Mouse (Mus musculus) testis, adult 2 months (tissue): Measurements from ENCODE around the gene Ccdc171. TPM values are rescaled to one million over a fixed set of nuclear protein-coding genes. Genes with fewer than 3 reads are reported as not detected.

Experiments used
- H3K27ac ChIP-seq: fragments of 200-500 bp; 2 replicates; pipeline ENCODE4 v1.5.1; 2012; ENCODE audit warnings: low read depth, low read length; ENCODE audit not compliant: control insufficient read depth, insufficient read depth
- H3K27me3 ChIP-seq: fragments of 200-500 bp; 2 replicates; pipeline ENCODE4 v1.6.1; 2012; ENCODE audit warnings: mild to moderate bottlenecking, low read length, moderate library complexity; ENCODE audit not compliant: control insufficient read depth, insufficient read depth
- H3K36me3 ChIP-seq: fragments of 200-500 bp; 2 replicates; pipeline ENCODE4 v1.6.1; 2012; ENCODE audit warnings: mild to moderate bottlenecking, low read length; ENCODE audit not compliant: control insufficient read depth, insufficient read depth
- H3K4me1 ChIP-seq: fragments of 200-500 bp; 2 replicates; pipeline ENCODE4 v1.6.1; 2012; ENCODE audit warnings: low read length; ENCODE audit not compliant: control insufficient read depth, insufficient read depth
- H3K4me3 ChIP-seq: fragments of 200-500 bp; 2 replicates; pipeline ENCODE4 v1.5.1; 2012; ENCODE audit warnings: low read depth, mild to moderate bottlenecking, low read length, moderate library complexity, mixed read lengths; ENCODE audit not compliant: control insufficient read depth
- CTCF ChIP-seq: fragments of 200-500 bp; IDR thresholded peaks from 2 replicates; pipeline ENCODE4 v1.5.1; 2012; ENCODE audit warnings: low read depth, mild to moderate bottlenecking, inconsistent platforms, low read length, moderate library complexity; ENCODE audit not compliant: control insufficient read depth, insufficient read depth, insufficient replicate concordance
- POLR2A ChIP-seq: fragments of 200-500 bp; IDR thresholded peaks from 2 replicates; pipeline ENCODE4 v1.6.1; 2012; ENCODE audit warnings: low read depth, mild to moderate bottlenecking, inconsistent platforms, low read length, moderate library complexity; ENCODE audit not compliant: control insufficient read depth
- polyA plus RNA-seq: library from polyadenylated mRNA; depleted of rRNA; stranded (reverse); fragments of >200 nt; gene quantifications from 2 replicates; pipeline ENCODE4 v1.2.3, GENCODE M21; 2012

The Ccdc171 gene
- polyA plus RNA-seq, 1 experiment = 17.0 TPM

DNA sequence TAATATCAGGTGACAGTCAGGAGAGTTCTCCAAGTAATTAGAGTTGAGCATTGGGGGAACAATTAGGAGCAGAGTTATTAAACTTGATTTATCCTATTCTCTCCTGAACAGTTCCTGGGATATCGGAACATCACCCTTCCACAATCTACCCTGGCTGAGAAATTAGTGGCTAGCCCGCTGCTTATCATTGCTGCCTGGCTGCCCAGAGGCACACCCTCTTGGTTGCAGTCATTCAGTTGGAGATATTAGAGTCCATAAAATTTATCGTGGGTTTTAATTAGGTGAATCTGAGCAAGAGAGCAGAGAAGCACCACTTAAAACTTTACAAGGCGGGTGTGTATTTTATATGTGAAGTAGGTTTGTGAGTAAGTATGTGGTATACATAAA is 214.5 kb downstream of the Ccdc171 start:
- no peak overlapping the region for H3K4me3 ChIP-seq
- TF ChIP-seq POLR2A (no peak), CTCF (no peak)
- H3K27me3 ChIP-seq = no peaks in the 10 kb centered on the region
- no peaks in the 10 kb centered on the region for H3K4me1 ChIP-seq
- H3K27ac ChIP-seq = no peak overlapping the region
- H3K36me3 ChIP-seq = no peaks in the 10 kb centered on the region

DNA sequence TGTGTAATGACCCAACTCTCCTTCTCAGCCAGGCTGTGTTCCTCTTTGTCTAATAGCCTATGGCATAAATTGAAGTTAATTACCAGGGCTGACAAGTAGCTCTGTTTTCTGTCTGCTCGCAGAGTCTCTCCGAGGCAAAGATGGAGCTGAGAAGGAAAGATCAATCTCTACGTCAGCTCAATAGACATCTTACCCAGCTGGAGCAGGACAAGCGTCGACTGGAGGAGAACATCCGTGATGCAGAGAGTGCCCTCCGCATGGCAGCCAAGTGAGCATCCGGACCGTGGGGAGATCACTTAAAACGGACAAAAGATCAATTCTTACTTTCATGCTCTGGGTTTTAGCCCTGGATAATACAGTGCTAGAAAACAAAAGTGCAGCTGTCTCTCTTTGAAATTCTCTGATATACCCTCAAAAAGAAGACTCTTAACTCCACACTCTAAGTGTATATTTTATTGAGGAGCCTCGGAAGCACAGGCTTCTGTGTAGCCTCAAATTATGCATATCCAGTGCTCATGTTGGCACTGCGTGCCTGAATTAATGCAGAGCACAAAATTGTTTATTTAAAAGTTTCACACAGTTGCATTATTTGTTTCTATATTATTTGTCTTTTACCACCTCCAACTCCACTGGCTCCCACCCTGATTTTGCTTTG is 217.6 kb downstream of the Ccdc171 start:
- no peak for TF ChIP-seq POLR2A
- no peak for TF ChIP-seq CTCF
- Histone ChIP-seq H3K4me1 (no peaks in the 10 kb centered on the region), H3K27me3 (no peaks in the 10 kb centered on the region), H3K27ac (no peak overlapping the region), H3K4me3 (no peak overlapping the region), H3K36me3 (no peaks in the 10 kb centered on the region)

DNA sequence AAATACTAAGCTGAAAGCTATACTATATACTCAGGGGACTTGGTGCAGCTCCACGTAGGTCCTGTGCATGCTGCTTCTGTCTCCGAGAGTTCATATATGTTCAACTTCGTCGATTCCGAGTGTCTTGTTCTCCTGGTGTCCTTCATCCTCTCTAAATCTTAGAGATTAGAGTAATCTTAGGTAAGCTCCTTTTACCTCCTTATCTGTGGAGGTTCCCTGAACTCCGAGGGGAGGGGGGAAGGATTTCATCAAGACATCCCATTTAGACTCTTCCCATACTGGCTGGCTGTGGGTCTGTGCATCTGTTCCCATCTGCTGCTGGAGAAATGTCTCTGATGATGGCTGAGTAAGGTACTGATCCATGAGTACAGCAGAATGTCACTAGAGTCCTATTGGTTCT is 249.8 kb downstream of the Ccdc171 start:
- TF ChIP-seq POLR2A (no peak), CTCF (no peak)
- Histone ChIP-seq H3K4me3 (no peak overlapping the region), H3K4me1 (no peaks in the 10 kb centered on the region), H3K36me3 (no peaks in the 10 kb centered on the region), H3K27me3 (no peaks in the 10 kb centered on the region), H3K27ac (no peak overlapping the region)

- TF ChIP-seq POLR2A = no peak
- TF ChIP-seq CTCF = no peak
- no peaks in the 10 kb centered on the region for H3K4me1 ChIP-seq
- H3K27me3 ChIP-seq = no peaks in the 10 kb centered on the region
- H3K27ac ChIP-seq = no peak overlapping the region
- H3K36me3 ChIP-seq = no peaks in the 10 kb centered on the region
- H3K4me3 ChIP-seq = no peak overlapping the region
Measured at GRCm38 (mm10) chr4:83780044-83780443, 254.7 kb downstream of the Ccdc171 start.

DNA sequence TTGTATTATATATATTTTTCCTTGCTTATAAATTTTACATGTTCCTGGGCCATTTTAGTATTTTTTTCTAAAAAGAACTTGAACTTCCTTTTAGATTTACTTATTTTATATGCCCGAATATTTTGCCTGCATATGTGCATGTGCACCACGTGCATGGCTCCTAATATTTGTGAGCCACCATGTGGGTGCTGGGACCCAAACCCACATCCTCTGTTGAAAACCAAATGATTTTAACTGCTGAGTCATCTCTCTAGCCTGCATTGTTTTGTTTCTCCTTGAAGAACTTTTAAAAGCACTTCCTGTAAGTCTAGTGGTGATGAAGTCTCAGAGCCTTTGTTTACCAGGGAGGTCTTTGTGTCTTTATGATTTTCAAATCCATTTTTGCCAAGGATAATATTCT is 259.8 kb downstream of the Ccdc171 start:
- no peaks in the 10 kb centered on the region for H3K36me3 ChIP-seq
- H3K27me3 ChIP-seq = no peaks in the 10 kb centered on the region
- H3K27ac ChIP-seq = no peak overlapping the region
- H3K4me3 ChIP-seq = no peak overlapping the region
- H3K4me1 ChIP-seq = no peaks in the 10 kb centered on the region
- TF ChIP-seq POLR2A = no peak
- no peak for TF ChIP-seq CTCF

DNA sequence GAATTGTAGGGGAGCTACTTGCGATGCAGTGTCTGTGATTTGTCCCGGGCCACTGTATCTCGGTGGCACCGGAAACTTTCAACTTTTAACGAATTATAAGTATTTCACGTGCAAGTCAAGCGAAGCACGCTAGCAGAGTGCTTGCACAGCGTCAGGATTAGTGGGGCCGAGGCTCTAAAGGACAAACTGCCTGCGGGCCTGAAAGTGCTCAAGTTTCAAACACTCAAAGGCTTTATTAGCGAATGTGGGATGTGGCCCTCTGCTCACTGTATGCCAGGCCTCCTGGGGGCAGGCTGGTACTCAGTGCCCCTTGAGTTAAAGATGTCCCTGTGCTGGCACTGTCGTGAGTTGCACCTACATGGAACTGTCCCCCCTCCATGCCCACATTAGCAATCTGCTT is 266.5 kb downstream of the Ccdc171 start:
- H3K4me1 ChIP-seq = no peaks in the 10 kb centered on the region
- TF ChIP-seq POLR2A = no peak
- no peak for TF ChIP-seq CTCF
- no peak overlapping the region for H3K4me3 ChIP-seq
- H3K27ac ChIP-seq = no peak overlapping the region
- H3K36me3 ChIP-seq = no peaks in the 10 kb centered on the region
- H3K27me3 ChIP-seq = no peaks in the 10 kb centered on the region

DNA sequence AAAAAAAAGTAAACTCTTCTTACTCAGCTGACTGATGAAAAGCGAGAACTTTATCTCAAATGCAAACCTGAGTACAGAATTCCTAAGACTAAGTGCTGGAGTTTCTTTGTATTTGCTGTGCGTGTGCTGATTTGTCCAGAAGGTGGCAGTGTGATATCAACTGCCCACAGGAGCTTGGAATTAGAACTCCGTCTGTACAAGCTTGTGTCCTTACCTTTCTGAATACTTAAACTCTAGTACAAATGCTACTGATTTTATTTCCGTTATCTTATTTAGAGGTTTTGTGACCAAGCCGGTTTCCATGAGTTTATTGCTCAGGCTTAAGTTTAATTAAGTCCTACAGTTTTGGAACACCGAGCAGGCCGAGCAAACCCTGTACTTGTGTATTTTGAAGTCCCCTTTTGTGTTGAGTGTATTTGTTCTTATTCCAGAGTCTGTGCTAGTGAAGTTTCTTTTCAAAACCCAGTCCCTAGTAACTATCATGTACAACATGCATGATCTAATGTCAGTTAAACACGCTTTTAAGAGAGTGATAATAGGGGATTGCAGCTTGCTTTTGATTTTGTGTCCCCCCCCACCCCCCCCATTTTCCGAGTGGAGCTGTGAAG is 269.1 kb downstream of the Ccdc171 start:
- Histone ChIP-seq H3K27me3 (no peaks in the 10 kb centered on the region), H3K36me3 (no peaks in the 10 kb centered on the region), H3K4me3 (no peak overlapping the region), H3K27ac (no peak overlapping the region), H3K4me1 (peaks cover 6% of the 10 kb centered on the region; the same call in 1 of the 2 replicates)
- TF ChIP-seq POLR2A (no peak), CTCF (peak; percentile 23; the same call in 1 of the 2 replicates)

- H3K27me3 ChIP-seq = no peaks in the 10 kb centered on the region
- H3K4me1 ChIP-seq = peaks cover 6% of the 10 kb centered on the region; the same call in 1 of the 2 replicates
- no peaks in the 10 kb centered on the region for H3K36me3 ChIP-seq
- H3K27ac ChIP-seq = no peak overlapping the region
- H3K4me3 ChIP-seq = no peak overlapping the region
- TF ChIP-seq CTCF = no peak
- TF ChIP-seq POLR2A = no peak
Measured at GRCm38 (mm10) chr4:83794930-83795459, 269.6 kb downstream of the Ccdc171 start.
